Mouse (Mus musculus) limb, embryonic 11.5 days (tissue): ENCODE data around the gene Ephx4. TPM values are rescaled to one million over a fixed set of nuclear protein-coding genes. Genes with fewer than 3 reads are reported as not detected.
A peak's percentile ranks its signal among the peaks of the same experiment; 100 is the strongest.

ENCODE experiments used
- ATAC-seq: fragments of 200-750 bp; cut with Nextera tagmentation; 2 replicates; pipeline ENCODE4 v1.8.0; 2017; ENCODE audit warnings: low read depth; ENCODE audit not compliant: insufficient number of reproducible peaks, low FRiP score, low TSS enrichment
- DNase-seq: peaks from one replicate; pipeline ENCODE4 v3.0.0-alpha.2; 2015; ENCODE audit warnings: low spot score
- H3K27ac ChIP-seq: fragments of 300-500 bp; sonication (generic); replicated peaks from 2 replicates; pipeline ENCODE4 v1.5.1; 2014; ENCODE audit warnings: low read depth, mild to moderate bottlenecking, low read length
- H3K27me3 ChIP-seq: fragments of 300-500 bp; sonication (generic); 2 replicates; pipeline ENCODE4 v1.6.1; 2014; ENCODE audit warnings: mild to moderate bottlenecking, low read length, mixed read lengths; ENCODE audit not compliant: control insufficient read depth, insufficient read depth
- H3K36me3 ChIP-seq: fragments of 300-500 bp; sonication (generic); 2 replicates; pipeline ENCODE4 v1.6.1; 2014; ENCODE audit warnings: mild to moderate bottlenecking, low read length, moderate library complexity, mixed read lengths; ENCODE audit not compliant: control insufficient read depth, insufficient read depth
- H3K4me1 ChIP-seq: fragments of 300-500 bp; sonication (generic); 2 replicates; pipeline ENCODE4 v1.6.1; 2014; ENCODE audit warnings: low read length, mixed read lengths; ENCODE audit not compliant: control insufficient read depth, insufficient read depth
- H3K4me2 ChIP-seq: fragments of 300-500 bp; sonication (generic); 2 replicates; pipeline ENCODE4 v1.6.1; 2014; ENCODE audit warnings: low read depth, mild to moderate bottlenecking, moderate library complexity; ENCODE audit not compliant: severe bottlenecking
- H3K4me3 ChIP-seq: fragments of 300-500 bp; sonication (generic); 2 replicates; pipeline ENCODE4 v1.5.1; 2014; ENCODE audit warnings: low read depth, low read length
- H3K9ac ChIP-seq: fragments of 300-500 bp; sonication (generic); 2 replicates; pipeline ENCODE4 v1.6.1; 2014; ENCODE audit warnings: mild to moderate bottlenecking, low read length
- H3K9me3 ChIP-seq: fragments of 300-500 bp; sonication (generic); 2 replicates; pipeline ENCODE4 v1.6.1; 2016; ENCODE audit warnings: low read length; ENCODE audit not compliant: control insufficient read depth
- WGBS: fragments of 180-500 bp; shearing (Covaris S2); extraction: QIAGEN DNeasy Blood & Tissue Kit; methylation state at CpG from one replicate; pipeline ENCODE4 v1.1.7; 2014; 5-methylcytosine and 5-hydroxymethylcytosine counted together
- polyA plus RNA-seq: library from polyadenylated mRNA; unstranded; fragments of >200 nt; fragmentation: Nextera tagmentation; extraction: Ambion mirVana; gene quantifications from 2 replicates; pipeline ENCODE4 v1.2.1, GENCODE M21; 2014

Gene Ephx4
- 0.64 and 0.72 TPM in 2 replicates for polyA plus RNA-seq

- no peak within 1 kb of the TSS for H3K27ac ChIP-seq
Measured at GRCm38 (mm10) chr5:107402436-107402835, at the start of gene Ephx4. TSS of gene Ephx4 (plus strand) at chr5:107402736.

GRCm38 (mm10) chr5:107353981-107354380 is 48.6 kb upstream of the Ephx4 start:
- no peak overlapping the region for H3K4me2 ChIP-seq
- no peak for DNase-seq
- H3K9ac ChIP-seq = no peak overlapping the region
- H3K27ac ChIP-seq = no peak overlapping the region
- no peaks in the 10 kb centered on the region for H3K4me1 ChIP-seq
- no peaks in the 10 kb centered on the region for H3K27me3 ChIP-seq
- H3K4me3 ChIP-seq = no peak overlapping the region
- no peaks in the 10 kb centered on the region for H3K9me3 ChIP-seq
- no peak for ATAC-seq
- 68% methylated on average over 3 of the region's 3 CpGs for WGBS
- H3K36me3 ChIP-seq = no peaks in the 10 kb centered on the region

More at GRCm38 (mm10) chr5:107402436-107402835, at the start of gene Ephx4:
- Histone ChIP-seq H3K9ac (peak within 1 kb of the TSS; percentile 71), H3K4me3 (peak within 1 kb of the TSS; percentile 58), H3K36me3 (no peaks in the 10 kb centered on the region), H3K4me1 (no peaks in the 10 kb centered on the region), H3K4me2 (peak within 1 kb of the TSS; percentile 99), H3K9me3 (no peaks in the 10 kb centered on the region), H3K27me3 (peaks cover 21% of the 10 kb centered on the region)
- DNase-seq (no peak), ATAC-seq (no peak)
- 23% methylated on average over 5 of the region's 5 CpGs for WGBS

GRCm38 (mm10) chr5:107355801-107356200 is 46.7 kb upstream of the Ephx4 start:
- no peak for ATAC-seq
- no peaks in the 10 kb centered on the region for H3K4me1 ChIP-seq

GRCm38 (mm10) chr5:107357723-107358122 is 44.8 kb upstream of the Ephx4 start:
- H3K4me1 ChIP-seq = no peaks in the 10 kb centered on the region
- H3K9ac ChIP-seq = no peak overlapping the region
- no peak overlapping the region for H3K27ac ChIP-seq
- no peaks in the 10 kb centered on the region for H3K27me3 ChIP-seq
- no peak for DNase-seq
- H3K36me3 ChIP-seq = no peaks in the 10 kb centered on the region
- no peak overlapping the region for H3K4me2 ChIP-seq
- no peak overlapping the region for H3K4me3 ChIP-seq
- no peaks in the 10 kb centered on the region for H3K9me3 ChIP-seq
- no peak for ATAC-seq
- WGBS = 87% methylated on average over 8 of the region's 8 CpGs

More at GRCm38 (mm10) chr5:107355801-107356200, 46.7 kb upstream of the Ephx4 start:
- Histone ChIP-seq H3K36me3 (no peaks in the 10 kb centered on the region), H3K4me3 (no peak overlapping the region), H3K4me2 (no peak overlapping the region), H3K9me3 (no peaks in the 10 kb centered on the region), H3K27me3 (no peaks in the 10 kb centered on the region), H3K27ac (no peak overlapping the region), H3K9ac (no peak overlapping the region)
- WGBS = 40% methylated on average over 1 of the region's 1 CpGs
- no peak for DNase-seq

- Histone ChIP-seq H3K27me3 (no peaks in the 10 kb centered on the region), H3K36me3 (no peaks in the 10 kb centered on the region), H3K4me2 (peak overlapping the region; percentile 37), H3K27ac (peak overlapping the region; percentile 56; the same call in 1 of the 2 replicates), H3K9me3 (no peaks in the 10 kb centered on the region), H3K4me3 (peak overlapping the region; percentile 63), H3K4me1 (no peaks in the 10 kb centered on the region), H3K9ac (peak overlapping the region; percentile 35)
- DNase-seq (peak; percentile 91), ATAC-seq (peak; percentile 95)
- under 1% methylated on average over 38 of the region's 40 CpGs for WGBS
Measured at GRCm38 (mm10) chr5:107359395-107360053, 43.0 kb upstream of the Ephx4 start.

GRCm38 (mm10) chr5:107360054-107360730 is 42.3 kb upstream of the Ephx4 start:
- Histone ChIP-seq H3K9ac (peak overlapping the region; percentile 35), H3K36me3 (no peaks in the 10 kb centered on the region), H3K4me2 (peak overlapping the region; percentile 37), H3K27me3 (no peaks in the 10 kb centered on the region), H3K27ac (no peak overlapping the region; the same call in 1 of the 2 replicates), H3K4me1 (no peaks in the 10 kb centered on the region), H3K4me3 (peak overlapping the region; percentile 63), H3K9me3 (no peaks in the 10 kb centered on the region)
- WGBS = 26% methylated on average over 9 of the region's 9 CpGs
- DNase-seq (no peak), ATAC-seq (0 out of 2 replicates have a peak, but pooled peaks have one; percentile 4)

GRCm38 (mm10) chr5:107370040-107370439 is 32.5 kb upstream of the Ephx4 start:
- Histone ChIP-seq H3K4me3 (no peak overlapping the region), H3K27me3 (no peaks in the 10 kb centered on the region), H3K4me1 (no peaks in the 10 kb centered on the region), H3K9ac (no peak overlapping the region), H3K9me3 (no peaks in the 10 kb centered on the region), H3K36me3 (no peaks in the 10 kb centered on the region), H3K27ac (no peak overlapping the region), H3K4me2 (no peak overlapping the region)
- ATAC-seq (no peak), DNase-seq (no peak)
- WGBS = 77% methylated on average over 3 of the region's 3 CpGs

- no peak overlapping the region for H3K4me3 ChIP-seq
- no peak overlapping the region for H3K27ac ChIP-seq
- no peaks in the 10 kb centered on the region for H3K27me3 ChIP-seq
- H3K9me3 ChIP-seq = no peaks in the 10 kb centered on the region
- no peak overlapping the region for H3K9ac ChIP-seq
- ATAC-seq (no peak), DNase-seq (no peak)
- H3K36me3 ChIP-seq = no peaks in the 10 kb centered on the region
- no peaks in the 10 kb centered on the region for H3K4me1 ChIP-seq
- H3K4me2 ChIP-seq = no peak overlapping the region
- WGBS = 85% methylated on average over 5 of the region's 5 CpGs
Measured at GRCm38 (mm10) chr5:107371335-107371734, 31.2 kb upstream of the Ephx4 start.
